Mouse (Mus musculus) frontal cortex, postnatal 10 days (tissue): ENCODE measurements at regions not wholly inside any gene's neighbourhood (a gene's known extent, or its start where the extent isn't known, plus 50 kb on each side); places are given as distances from the start of the nearest gene placed in this dataset.

Source experiments
- DNase-seq, 2 experiments: peaks; one replicate each; pipeline ENCODE4 v3.0.0; 2022; ENCODE audit warnings: low spot score in 2 of 2, mixed read lengths in 1 of 2

DNA sequence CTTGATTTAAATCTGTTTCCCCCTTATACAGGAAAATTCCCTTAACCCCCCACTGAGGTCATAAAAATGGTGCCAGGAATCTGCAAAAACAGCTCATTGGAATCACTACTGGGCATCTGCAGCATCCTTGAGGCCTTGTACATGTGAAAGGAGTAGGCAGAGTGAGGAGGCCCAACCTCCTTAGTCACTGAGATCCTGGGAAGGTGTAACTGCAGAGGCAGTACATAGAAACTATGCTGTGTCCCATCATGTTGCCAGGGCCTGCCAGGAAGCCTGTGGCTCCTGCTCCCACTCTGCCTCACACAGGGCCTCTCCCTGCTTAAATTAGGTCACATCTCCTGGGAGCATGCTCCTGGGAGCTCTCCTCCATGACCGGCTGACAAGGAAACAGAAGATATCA is 85.7 kb upstream of the Gm9972 start:
- DNase-seq, result no peak

DNA sequence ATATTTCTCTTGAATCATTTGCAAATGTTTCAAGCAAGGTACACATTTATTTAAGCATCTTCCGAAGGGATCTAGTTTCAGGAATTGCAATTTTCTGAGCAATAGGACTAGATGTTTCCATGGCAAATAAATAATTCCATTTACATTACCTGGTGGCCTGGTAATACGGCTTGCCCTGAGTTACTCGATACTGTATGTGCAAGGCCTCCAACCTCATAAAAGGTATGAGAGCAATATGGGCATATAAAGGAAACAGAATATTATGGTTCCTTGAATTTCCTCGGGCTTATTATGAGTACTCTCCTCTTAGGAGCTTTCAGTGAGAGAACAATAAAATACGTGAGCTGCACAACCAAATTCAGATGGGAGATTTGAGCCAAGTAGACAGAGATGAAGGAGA is 81.4 kb upstream of the Gm9972 start:
- no peak for DNase-seq

- no peak for DNase-seq
These were observed 69.8 kb upstream of the Gm9972 start for GRCm38 (mm10) chr11:42965732-42966131.

DNA sequence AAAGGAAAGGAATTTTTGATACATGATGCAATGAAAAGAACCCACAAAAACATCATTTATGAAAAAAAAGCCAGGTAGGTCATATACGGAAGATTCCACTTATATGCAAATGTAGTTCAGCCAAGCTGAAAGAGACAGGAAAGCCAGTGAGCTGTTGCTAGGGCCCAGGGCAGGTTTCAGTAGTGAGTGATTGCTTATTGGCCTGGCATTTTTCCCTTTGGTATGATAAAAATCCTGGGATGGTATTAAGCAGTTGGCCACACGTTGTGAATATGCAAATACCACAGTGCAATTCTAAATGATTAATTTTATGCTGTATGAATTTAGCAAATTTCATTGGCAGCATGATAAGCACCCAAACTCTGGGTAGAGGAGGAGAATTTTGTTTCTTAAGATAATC is 57.3 kb upstream of the Gm9972 start:
- no peak for DNase-seq
